Mouse (Mus musculus): ENCODE measurements around the gene Ankrd31.
A peak's percentile ranks its signal among the peaks of the same experiment; 100 is the strongest.
"Not testable (repeated sequence)": the region's sequence is repeated elsewhere in the genome, so short reads cannot be mapped to it uniquely, and the experiment has no call there.

Ankrd31 gene

DNA sequence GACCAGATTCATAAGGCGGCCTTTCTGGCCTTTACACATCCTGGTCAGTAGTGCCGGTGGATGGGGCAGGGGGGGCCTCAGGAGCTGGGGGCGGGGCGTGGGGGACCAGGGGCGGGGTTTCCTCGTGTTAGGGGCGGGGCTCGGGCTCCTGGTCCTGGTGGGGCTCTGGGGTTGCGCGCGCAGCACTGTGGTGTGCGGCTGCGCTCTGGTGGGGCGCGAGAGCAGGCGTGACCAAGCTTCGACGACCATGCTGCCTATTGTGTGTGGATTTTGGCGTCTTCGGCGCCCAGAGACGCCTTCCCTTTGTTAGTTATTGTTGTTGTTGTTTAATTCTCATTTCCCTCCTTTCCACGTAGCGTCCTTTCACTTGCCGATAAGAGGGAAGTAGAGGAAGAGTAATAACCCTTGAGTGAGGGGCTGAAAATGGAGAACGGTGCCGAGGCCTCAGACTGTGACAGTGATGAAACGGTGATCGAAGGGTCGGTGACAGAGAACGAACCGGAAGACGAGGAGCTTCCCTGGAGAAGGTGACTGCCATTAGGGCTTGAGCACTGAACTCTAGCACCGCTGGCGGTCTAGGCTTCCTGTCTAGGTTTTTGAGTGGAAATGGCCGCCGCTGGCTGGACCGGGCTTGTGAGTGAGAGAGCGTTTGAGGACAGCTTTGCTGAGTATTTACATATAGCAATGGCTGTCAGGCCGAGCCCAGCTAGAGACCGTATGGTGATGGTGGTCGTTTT is at the start of gene Ankrd31:
Gene Ankrd31, plus strand, starts transcription at position 164 of the 737 bp plus-strand sequence.
- DNase-seq (ENCODE audit: low read depth) = no peak

DNA sequence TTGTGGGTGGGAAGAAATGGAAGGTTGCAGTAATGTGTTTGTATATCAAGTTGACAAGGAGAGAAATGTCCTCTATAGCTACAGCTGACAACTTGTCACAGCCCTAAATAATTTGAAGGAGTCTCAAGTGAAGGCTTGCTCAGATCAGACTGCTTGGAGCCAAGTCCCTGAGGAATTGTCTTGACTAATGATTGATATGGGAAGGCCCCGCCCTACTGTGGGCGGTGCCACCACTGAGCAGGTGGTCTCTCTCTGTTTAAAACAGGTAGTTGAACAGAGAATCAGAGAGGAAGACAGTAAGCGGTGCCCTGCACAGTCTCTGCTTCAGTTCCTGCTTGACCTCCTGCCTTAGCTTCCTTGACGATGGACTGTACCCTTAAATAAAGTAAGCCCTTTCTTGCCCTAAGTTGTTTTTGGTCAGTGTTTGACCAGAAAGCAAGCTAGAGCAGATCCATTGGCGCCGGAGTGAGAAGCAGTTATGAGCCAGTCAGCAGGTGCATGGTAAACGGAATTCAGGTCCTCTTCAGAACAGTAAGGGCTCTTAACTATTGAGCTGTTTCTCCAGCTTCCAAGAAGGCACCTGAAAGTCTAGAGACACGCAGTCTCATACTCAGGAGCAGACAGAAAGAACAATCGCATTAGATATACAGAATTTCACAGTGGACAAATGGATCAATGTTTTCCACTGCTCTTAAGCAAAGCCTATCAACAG is 45.3 kb upstream of the Ankrd31 start:
- no peak for DNase-seq (ENCODE audit: low read depth)

DNA sequence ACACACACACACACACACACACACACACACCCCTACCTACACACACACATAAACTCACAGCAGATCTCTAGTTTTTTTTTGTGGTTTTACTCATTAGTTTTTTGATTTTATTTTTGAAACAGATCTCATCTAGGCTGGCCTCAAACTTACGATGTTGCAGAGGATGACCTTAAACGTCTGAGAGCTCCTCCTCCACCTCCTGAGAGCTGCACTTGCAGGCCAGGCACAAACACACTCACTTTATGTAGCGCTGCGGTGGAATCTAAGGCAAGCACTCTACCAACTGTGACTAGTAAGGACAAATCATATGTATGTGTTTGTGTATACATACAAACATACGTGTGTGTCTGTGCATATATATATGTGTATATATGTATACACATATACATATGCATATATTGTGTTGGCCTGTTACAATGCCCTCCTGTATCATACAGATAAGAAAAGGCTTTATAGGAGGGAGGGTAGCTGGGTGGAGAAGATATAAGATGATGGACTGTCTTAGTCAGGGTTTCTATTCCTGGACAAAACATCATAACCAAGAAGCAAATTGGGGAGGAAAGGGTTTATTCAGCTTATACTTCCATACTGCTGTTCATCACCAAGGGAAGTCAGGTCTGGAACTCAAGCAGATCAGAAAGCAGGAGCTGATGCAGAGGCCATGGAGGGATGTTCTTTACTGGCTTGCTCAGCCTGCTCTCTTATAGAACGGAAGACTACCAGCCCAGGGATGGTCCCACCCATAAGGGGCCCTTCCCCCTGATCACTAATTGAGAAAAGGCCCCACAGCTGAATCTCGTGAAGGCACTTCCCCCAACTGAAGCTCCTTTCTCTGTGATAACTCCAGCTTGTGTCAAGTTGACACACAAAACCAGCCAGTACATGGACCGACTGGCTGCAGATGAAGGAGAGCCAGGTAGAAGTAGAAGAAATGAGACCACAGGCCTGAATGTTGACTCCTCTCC is 38.5 kb upstream of the Ankrd31 start:
- no peak for DNase-seq (ENCODE audit: low read depth)

DNA sequence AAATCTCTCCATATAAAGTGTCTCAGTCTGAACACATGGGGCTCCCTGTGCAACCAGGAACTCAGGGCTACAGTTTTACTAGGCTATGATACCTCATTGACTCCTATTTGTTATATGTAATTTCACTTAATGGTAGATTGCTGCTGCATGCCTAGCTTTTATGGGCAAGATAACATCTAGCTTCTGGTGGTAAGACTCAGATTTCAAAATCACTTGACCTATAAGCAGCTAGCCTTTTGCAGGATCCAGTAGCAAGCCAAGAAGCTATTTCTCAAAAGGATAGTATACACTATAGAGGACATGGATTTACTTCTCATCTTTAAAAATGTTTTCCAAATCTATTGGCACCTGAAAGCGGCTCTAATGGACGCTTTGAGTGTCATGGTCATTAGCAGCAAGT is 31.8 kb upstream of the Ankrd31 start:
- no peak for DNase-seq (ENCODE audit: low read depth)

DNA sequence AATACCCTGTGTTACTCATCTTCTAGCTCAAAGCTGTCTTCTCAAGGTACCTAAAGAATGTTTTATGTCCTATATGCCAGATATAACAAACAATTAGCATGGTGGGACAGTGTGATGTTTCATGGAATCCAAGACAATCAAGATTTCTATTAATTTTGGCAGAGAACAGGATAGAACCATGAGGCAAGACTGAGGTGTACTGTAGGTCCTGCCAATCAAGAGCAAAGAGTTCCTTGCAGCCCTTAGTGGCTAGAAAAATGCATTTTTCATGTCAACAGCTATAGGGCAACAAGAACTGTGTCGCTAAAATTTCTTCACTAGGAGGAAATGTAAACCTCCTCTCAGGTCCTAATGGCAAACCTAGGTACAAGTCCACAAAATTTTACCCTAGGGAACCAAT is 30.3 kb upstream of the Ankrd31 start:
- no peak for DNase-seq (ENCODE audit: low read depth)

DNA sequence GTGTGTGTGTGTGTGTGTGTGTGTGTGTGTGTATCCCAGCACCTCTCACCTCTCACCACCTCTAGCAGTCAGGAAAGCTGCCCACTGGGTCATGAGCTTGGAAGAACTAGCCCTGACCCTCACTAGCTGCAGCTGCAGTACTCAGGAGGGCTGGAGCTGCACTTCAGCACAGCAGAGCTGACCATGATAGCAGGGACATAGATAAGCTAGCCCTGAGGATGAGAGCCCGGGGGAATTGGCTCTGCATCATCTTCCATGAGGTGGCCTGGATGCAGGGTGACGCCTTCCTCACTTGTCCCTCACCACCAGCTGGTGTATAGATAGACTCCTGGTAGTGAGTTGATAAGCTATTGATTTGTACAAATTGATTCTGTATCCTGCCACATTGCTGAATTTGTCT is 28.1 kb upstream of the Ankrd31 start:
- no peak for DNase-seq (ENCODE audit: low read depth)

DNA sequence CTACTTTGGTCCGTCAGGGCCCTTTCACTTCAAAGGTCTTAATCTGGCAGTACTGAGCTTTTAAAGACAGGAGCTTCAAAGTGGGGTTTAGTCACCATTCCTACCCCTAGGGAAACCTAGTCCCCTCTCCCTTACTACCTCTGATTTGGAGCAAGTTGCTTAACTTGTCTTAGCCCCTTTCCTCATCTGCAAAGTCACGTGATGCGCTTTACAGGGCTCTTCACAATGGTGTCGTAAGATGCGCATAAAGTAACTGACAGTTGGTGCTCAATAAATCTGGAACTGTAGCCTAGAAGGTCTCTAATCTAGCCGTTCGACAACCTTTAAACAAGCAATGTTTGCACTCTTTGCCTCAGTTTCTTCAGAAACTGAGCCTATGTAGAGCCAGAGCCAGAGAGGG is 19.8 kb upstream of the Ankrd31 start:
- no peak for DNase-seq (ENCODE audit: low read depth)

DNA sequence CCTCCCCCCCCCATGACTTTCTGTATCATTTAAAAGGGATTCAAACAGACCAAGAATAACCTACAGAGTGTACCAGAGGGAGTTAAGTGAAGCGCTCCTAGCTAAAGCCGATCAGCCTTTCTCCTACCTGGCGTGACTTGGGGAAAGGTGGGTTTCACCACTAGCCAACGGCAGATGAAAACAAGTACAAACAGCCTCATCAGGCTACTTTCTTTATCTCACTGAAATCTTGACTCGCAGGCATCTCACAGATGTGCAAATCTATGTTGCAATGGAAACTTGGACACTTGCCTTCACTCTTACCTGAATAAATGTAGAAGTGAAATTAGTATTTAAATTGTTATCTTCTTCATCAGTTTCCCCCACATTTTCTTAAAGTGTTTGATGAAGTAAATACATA is 18.9 kb upstream of the Ankrd31 start:
- no peak for DNase-seq (ENCODE audit: low read depth)

DNA sequence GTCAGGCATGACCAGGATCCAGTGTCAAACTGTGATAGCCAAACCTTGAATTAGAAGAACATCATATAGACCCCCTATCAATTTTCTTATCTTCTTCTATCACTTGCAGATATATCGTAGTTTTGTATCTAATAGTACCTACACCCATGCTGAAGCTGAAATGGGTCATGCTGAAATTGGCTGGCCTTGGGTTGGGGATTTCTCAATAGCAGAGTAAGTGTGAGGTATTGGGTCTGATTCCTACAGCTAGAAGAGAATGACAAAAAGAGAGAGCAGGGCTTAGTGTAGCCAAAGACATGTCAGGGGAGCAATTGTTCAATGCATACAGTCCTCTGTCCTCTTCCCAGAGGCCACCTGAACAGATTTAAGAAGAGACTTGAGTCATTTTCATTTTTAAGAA is 18.0 kb upstream of the Ankrd31 start:
- no peak for DNase-seq (ENCODE audit: low read depth)

DNA sequence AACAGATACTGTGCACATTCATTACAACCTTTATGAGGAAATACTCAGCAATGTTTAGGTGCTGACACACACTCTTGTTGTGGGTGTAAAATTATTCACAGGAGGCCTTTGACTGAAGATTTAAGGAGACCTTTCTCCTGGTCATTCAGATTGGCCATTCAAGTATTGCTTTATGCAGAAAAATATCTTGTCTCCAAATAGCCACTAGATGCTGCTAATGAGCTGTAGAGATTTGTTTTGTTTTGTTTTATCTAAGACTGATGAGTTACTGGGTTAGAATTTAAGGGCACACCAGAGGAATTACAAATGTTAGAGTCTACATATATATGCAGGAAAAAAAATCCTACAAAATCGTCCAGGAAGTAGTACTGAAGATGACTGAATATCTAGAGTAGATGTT is 12.9 kb upstream of the Ankrd31 start:
- DNase-seq (ENCODE audit: low read depth) = no peak

DNA sequence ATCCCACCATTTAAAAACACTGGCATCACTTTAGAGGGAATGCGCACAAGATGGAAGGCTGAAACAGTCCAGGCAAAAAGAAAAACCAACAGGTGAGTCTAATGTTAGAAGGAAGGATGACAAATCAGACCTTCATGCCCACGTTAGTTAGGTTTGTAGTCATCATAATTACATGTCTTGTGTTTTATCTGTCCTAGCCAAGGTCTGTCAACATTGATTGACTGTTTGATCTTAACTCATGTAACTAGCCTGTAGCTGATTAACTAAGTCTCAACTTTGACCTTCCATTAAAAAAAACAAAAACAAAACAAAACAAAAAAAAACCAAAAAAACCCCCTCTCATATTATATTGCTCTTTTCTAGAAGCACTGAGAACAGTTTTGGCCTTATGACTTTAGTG is 7.9 kb upstream of the Ankrd31 start:
- no peak for DNase-seq (ENCODE audit: low read depth)

DNA sequence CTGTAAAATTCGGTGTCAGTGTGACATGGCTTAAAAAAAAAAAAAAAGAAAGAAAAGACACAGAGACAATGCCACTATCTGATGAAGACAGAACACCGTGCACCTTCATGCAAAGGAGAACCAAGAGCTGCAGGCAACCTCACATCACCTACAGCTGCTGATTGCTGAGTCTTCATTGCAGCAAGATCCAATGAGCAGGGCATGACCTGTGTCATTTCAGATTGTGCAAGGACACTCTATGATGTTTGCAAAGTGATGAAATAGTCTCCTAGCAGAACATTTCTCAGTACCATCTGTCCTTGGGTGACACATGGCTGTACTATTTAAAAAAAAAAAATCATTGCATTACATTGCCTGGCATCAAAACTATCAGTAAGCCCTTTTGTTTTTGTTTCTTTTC is 5.2 kb upstream of the Ankrd31 start:
- DNase-seq (ENCODE audit: low read depth) = no peak

DNA sequence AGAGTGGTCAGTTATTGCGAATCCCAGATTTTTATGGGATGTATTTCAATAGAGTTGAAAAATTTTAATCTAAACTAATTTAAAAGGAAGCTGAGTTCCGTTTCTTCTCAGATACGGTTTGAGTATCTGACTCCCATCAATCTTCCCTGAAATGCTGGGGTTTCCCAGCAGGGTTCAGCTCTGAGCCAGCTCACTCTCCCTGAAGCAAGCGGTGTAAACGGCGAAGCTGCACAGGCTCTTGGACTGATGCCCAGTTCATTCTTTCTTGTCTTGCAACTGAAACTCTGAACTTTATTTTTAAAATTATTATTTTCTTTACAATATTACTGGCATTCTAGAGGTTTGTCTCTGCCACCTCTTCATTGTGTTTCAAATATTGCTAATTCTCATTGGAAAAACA is 2.0 kb upstream of the Ankrd31 start:
- DNase-seq (ENCODE audit: low read depth) = no peak

DNA sequence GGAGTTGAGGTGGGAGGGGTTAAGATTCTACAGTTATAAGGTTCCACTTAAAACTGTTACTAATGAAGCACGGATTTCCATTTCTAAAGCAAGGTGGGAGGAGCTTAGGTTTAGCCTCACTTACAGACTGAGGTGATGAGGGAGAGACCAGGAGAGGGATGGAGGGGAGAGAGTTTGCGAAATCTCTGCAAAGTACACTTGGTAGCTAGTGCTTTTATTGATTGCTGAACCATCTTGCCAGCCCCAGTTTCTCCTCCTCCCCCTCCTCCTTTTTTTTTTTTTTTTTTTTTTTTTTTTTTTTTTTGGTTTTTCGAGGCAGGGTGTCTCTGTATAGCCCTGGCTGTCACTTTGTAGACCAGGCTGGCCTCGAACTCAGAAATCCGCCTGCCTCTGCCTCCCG is 1.8 kb downstream of the Ankrd31 start:
- no peak for DNase-seq (ENCODE audit: low read depth)

DNA sequence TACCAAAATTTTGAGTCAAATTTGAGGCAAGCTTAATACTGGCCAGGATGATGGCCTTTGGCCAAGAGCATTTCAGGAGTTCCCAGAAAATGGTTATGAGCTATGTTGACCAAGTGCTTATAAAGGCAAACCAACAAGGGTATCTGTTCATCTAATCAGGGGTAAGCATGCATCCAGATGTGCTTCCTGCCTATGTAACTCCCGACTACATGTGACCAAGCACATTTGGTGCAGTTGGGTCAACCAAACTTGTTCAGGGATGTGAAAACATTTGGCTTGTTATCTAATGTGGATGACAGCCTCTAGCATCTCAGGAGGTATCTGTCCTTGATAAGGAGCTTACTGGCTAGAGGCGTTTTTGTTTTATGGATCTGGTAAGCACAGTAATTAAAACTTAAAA is 12.8 kb downstream of the Ankrd31 start:
- DNase-seq (ENCODE audit: low read depth) = no peak

DNA sequence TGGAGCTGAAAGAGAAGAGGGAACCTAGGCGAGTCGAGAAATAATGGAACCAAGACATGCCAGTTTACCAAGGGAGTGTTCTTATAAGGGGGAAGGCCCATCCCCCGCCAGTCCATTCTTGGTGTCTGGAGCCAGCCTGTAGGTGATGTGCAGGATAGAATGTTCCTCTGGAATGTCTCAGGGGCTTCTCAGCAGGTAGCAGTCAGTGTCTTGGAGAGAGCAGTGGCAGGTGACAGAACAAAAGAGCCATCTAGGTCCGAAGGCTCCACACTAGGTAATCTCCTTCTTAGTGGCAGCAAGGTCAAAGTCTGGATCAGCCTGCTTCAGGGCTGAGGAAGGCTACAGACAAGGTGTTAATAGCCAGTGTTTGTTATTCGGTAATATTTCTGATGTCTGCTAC is 38.0 kb downstream of the Ankrd31 start:
- not testable (repeated sequence) for DNase-seq (ENCODE audit: low read depth)

DNA sequence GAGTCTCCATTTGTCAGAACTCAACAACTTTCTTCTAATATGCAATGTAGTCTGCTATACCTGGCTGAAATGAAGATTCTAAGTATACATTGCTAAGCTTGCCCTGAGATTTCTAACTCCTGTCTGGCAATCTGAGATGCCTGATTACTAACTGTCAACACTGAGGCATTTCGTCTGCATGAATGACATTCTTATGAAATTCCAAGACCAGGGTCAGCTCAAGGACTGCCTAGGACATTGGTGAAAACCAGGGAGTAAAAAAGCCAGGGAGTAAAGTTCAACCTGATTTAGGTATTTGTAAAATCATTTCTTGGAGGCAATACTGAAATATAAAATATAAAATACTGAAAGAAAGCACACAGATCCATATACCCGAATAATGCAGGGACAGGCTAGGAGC is 45.4 kb downstream of the Ankrd31 start:
- no peak for DNase-seq (ENCODE audit: low read depth)

DNA sequence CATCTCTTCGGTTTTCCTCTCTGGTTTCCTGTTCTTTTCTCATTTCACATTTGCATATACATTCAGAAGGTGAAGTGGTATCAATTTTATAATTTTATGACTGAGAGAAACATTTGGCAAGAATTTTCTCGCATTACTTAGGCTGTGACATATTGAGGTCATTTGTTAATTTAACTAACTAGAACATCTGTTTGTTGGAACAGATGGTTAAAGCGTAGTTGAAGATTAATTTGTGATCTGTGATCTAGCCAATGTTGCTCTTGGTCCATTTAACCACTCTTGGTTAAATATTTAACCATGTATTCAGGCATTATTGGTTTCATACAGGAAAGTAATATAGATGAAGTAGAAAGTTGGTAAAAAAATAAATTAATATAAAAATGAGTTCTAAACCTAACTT is 47.2 kb downstream of the Ankrd31 start:
- DNase-seq (ENCODE audit: low read depth) = no peak

DNA sequence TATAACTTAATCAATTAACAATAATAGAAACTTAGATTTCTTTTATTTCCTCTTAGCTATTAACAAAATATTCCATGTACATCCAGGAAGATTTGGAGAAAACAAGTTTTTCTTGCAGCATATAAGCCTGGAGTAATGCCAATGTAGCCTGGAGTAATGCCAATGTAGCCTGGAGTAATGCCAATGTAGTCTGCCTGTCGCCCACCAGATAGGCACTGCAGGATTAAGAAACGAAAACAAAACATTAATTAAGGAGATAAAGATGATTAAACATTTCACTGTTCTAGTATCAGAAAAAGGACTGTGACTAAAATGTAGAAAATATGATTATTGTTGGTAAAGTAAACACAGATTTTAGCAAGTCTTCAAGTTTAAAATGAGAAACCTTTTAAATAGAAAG is 49.4 kb downstream of the Ankrd31 start:
- DNase-seq (ENCODE audit: low read depth) = no peak

DNA sequence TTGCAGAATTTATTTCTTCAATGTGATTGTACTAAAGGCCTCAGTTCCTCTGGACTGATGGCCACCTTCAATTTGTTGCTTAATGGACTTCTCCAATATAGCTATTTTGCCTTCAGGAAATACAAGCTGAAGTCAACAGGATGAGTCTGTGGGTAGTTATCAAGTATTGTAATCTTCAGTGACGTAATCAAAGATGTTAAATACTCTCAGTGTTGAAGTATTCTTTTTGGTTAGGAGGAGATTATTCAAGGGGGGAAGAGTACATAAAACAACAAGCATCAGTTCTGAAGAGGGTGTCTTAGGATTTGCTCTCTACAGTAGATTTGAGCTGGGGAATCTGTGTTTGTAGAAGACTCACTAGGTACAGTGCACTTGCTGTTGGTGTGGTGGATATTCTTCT is 101.7 kb downstream of the Ankrd31 start:
- DNase-seq (ENCODE audit: low read depth) = no peak

DNA sequence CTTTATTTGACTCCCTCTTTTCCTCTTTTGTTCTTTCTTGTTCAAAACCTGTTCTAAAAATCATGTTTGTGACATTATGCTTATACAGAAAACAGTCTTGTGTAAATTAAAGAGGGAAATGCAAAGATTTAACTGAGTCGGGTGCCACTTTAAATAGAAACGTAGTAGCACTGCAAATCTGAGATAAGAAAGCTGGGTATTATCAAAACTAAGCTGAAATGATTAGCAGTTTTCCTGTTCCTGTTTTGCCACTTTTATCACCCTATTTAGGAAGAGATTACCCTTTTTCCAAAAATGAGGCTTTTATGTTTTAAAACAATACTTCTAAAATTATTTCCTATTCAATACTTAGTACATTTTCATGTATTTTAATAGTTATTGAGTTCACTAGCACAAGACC is 104.1 kb downstream of the Ankrd31 start:
- no peak for DNase-seq (ENCODE audit: low read depth)

DNA sequence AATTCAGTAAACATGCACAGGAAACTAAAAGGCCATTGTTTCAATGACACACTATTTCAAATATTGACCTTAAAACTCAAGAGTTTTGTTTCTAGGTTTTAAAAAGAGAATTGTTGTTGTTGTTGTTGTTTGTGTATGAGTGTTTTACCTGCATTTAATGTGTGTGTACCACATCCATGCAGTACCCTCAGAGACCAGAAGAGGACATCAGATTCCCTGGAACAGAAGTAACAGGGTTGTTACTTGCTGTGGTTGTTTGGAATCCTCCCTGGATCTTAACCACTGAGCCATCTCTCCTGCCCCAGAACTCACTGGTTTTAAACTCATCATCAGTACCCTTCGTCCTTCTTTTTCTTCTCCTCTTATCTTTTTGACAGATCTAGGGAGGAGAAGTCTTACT is 105.2 kb downstream of the Ankrd31 start:
- DNase-seq (ENCODE audit: low read depth) = no peak

DNA sequence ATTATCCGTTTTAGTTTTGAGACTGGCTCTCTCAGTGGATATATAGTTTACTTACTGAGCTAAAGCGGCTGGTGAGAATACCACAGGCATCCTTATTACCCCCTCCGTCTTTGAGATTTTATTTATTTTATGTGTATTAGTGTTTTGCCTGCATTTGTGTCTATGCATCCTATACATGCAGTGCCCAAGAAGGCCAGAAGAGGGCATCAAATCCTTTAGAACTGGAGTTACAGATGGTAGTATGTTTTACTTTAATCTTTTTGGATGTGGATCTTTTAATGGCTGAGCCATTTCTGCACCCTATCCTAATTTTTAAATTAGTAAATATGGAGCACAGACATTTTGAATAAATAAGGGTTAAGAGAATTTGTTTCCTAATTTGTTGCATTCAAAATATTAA is 107.1 kb downstream of the Ankrd31 start:
- peak; percentile 61 for DNase-seq (ENCODE audit: low read depth)
